Mouse (Mus musculus): ENCODE results near the gene Pop7.

GRCm38 (mm10) chr5:137539291-137539801, 37.0 kb upstream of the Pop7 start:
- TF ChIP-seq CTCF (IDR thresholded peaks at IDR 0.05) (no peak), EP300 (IDR thresholded peaks at IDR 0.05) (no peak)
